Mouse (Mus musculus) kidney, postnatal 25 days (tissue): ENCODE measurements around the gene Tcf7.
A peak's percentile ranks its signal among the peaks of the same experiment; 100 is the strongest.

Experiments
- DNase-seq, 2 experiments: peaks; one replicate each; pipeline ENCODE4 v3.0.0; 2021; ENCODE audit warnings: mixed read lengths in 2 of 2

Gene Tcf7

DNA sequence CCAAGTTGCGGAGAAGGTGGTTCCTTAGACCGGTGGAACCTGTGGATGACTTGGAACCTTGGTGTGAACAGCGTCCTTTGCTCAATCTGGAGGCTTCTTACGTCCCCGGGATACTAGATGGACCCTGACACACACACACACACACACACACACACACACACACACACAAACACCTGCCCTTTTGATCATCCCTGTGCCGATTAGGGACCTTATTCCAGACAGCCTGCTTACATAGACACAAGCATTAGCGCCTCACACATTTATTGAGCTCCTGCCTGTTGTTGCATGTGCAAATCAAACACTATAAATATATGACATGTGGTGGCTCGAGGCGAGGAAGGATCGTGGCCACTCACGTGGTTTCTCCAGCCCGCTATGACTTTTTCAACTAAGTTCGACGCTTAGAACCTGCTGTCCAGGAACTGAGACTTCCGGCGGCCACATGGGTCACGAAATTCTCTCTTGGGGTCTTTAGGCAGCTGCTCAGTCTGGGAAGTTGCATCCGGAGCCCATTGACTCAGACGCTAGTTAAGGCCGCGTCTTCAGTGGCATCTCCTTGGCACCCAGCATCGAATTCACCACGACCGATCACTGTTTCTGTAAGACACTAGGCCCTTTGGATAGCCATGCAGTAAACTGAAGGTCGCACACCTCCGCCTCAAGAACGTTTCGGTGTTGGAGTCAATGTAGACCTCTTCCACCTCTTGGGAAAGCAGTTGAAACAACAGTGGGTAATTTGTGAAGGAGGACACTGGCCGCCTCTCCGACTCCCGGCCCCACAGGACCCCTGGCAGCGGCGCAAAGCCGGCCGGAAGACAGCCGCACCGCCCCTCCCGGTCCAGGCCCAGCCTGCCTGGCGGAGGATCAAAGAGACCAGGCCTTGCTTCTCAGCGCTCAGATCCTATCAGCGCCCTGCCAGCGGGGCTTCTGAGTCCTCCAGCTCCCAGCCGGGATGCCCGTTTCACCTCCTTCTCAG is 1.1 kb upstream of the Tcf7 start:
- DNase-seq = peak; percentile 69 to 82

DNA sequence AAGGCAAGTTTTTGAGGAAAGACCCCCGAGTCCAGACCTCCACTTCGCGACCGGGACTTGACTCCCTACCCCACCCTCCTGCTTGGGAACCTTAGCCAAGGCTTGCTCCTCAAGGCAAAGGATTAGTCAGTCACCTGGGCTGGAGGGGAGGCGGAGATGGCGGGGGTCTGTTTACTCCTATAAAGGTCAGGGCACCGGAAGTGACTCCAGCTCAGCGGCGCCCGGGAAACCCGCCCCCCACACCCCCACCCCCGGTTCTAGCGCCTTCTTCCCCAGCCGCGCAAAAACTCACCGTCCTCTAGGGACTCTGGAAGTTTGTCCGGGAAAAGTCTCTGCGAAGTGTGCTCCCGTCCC is 417 bp downstream of the Tcf7 start:
- DNase-seq = peak in 1 of 2 experiments; percentile 43

- DNase-seq = no peak
Measured at GRCm38 (mm10) chr11:52281568-52282328, 1.1 kb downstream of the Tcf7 start.

GRCm38 (mm10) chr11:52280566-52281455 is 2.0 kb downstream of the Tcf7 start:
- no peak for DNase-seq

GRCm38 (mm10) chr11:52279611-52280145 is 3.1 kb downstream of the Tcf7 start:
- DNase-seq = no peak

DNA sequence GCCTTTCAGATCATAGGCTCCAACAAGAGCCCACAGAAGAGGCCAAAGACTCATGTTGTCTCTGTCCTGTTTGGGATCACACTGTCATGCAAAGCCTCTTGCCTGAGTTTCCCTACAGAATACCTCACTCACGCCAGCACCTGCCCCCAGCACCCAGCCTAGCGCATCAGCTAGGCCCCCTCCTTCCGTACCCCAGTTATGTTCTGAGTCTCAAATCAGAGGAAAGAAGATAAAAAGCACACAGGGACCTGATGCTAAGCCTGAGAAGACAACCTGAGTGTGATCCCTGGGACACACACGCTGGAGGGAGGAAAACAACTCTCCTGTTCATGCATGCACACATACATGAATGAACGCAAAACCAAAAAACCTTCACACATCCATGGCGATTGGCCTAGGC is 3.8 kb downstream of the Tcf7 start:
- DNase-seq = no peak

DNA sequence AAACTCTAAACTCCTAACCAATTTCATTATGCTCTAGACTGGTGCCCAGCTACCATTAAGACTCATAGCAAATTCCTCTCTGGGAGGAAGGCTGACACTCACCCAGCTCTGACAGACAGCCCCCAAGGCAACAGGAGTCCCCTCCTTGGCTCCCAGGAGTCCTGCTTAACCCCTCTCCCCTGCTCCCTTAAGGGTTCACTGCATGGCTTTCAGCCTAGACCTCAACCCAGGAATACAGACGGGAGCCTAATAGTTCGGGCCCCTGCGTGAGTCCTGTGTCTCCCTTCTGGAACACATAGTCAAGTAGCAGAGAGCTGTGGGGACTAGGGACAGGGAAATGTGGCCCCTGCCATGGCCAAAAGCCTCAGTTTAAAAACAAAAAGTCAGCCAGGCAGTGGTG is 4.7 kb downstream of the Tcf7 start:
- no peak for DNase-seq

DNA sequence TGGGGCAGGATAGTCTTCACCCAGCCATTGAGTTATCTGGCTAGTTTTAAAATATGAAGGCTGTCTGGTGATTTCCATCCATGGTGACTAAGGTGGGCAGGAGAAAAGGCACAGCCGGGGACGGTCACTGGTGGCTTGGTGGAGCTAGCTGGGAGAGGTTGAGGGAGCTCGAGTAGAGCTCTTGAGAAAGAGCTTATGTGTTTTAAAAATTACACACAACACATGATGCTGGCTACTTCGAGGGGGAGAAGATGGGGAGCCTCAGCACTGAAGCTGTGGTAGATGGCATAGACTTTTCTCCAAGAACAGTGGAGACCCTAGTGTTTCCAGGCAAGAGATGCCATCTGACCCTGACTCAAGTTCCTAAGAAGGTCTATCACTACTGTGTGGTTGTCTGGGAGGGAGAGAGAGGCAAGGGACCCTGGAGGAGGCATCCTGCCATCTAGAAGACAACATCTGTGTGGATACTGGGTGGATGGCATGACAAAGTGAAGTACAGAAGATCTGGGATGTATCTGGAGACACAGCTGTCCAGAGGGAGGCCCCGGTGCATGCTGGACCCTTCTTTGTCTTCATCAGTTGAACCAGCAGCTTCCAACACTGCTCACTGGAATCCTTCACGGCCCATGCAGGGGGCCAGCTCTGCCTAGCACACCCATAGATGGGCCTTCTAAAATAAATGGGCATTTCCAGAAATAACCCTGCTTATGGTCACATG is 5.2 kb downstream of the Tcf7 start:
- DNase-seq = no peak

DNA sequence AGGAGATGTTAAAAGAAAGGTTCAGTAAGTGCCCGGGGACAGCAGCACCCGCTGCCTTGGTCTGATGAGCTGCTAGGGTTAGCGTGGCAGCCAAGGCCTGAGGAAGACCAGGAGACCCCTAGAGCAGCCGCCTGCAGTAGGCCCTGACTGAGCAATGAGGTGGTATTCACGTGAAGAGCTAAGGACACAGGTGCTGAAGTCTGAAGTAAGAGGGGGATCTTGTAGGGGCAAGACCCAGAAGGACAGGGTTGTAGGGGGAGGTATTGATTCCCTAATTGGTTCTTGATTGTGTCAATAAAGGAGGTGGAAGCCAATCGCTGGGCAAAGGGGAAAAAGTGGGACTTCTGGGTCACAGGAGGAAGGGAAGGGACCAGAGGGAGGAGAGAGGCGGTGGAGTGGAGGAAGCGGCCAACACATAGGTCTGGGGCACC is 5.8 kb downstream of the Tcf7 start:
- no peak for DNase-seq

- DNase-seq = no peak
Measured at GRCm38 (mm10) chr11:52275774-52276555, 6.8 kb downstream of the Tcf7 start.

DNA sequence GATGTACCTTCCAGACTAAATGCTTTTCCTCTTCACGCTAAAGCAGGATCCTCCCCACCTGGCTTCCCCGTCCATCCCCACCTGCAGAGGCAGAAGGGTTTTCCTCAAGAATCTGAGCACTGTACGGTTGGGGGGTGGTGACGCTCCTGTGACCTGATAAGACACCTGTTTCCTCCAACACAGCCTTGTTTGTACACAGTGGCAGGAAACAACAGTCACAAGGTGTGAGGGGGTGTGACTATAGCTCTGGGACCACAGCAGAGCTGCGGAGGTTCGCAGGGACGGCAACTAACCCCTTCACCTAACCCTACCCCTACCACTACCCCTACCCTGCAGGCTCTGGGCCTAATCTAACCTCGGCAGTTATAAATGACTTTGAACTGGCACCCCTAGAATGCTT is 7.4 kb downstream of the Tcf7 start:
- DNase-seq = no peak

- no peak for DNase-seq
Measured at GRCm38 (mm10) chr11:52274456-52275112, 8.2 kb downstream of the Tcf7 start.

DNA sequence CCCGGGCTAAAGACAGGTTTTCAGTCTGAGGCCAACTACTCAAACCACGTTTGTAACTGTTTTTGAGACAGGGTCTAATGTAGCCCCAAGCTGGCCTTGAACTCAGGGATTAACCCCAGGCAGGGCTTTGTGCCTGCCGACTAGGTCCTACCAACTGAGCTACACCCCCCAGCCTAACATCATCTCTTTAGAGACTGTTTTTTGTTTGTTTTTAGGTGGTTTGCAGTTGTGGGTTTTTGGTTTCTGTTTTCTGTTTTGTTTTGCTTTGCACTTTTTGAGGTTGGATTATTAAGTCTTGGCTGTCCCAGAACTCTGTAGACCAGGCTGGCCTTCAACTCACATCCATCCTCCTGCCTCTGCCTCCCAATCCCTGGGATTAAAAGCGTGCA is 8.9 kb downstream of the Tcf7 start:
- DNase-seq = no peak

GRCm38 (mm10) chr11:52273183-52273941 is 9.5 kb downstream of the Tcf7 start:
- peak; percentile 33 to 49 for DNase-seq

GRCm38 (mm10) chr11:52272619-52273018 is 10.2 kb downstream of the Tcf7 start:
- no peak for DNase-seq

- DNase-seq = no peak
Measured at GRCm38 (mm10) chr11:52271765-52272495, 10.9 kb downstream of the Tcf7 start.

GRCm38 (mm10) chr11:52269841-52270240 is 13.0 kb downstream of the Tcf7 start:
- DNase-seq = peak in 1 of 2 experiments; percentile 25

DNA sequence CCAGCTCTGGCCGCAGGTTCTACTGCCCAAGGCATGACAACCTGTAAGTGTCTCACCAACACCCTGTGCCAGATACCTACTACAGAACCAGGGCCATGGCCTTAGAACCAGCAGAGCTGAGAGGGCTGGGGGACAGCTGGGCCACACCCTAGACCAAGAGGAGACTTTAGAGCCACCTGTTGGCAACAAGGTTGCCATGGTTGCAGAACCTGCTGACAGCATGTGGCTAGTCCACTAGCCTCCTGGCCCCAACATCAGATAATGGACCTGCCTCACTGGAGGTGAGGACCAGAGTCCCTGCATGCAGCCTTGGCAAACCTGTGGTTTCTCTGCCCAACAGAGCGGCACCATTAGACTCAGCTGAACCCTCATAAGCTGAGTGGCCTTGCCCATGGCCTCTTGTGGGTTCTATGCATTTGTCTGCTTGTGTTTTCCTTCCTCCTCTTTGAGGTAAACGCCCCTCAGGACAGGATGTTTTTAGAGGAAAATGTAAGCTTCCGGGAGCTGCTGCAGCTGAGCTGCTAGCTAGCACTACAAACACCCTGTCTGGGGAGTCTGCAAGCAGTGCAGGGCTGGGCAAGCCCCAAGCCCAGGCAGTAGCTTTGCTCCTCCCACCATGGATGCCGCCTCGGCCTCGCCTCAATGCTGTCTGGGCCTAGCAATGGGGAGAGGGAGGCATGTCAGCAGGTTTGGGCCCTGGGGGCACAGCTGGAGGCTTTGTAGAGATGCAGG is 14.5 kb downstream of the Tcf7 start:
- peak in 1 of 2 experiments; percentile 47 for DNase-seq
